Mouse (Mus musculus) thymus, postnatal 10 days (tissue): ENCODE data around the gene Trim27.

Source experiments
- DNase-seq, 2 experiments: peaks; one replicate each; pipeline ENCODE4 v3.0.0; 2021; ENCODE audit warnings: low spot score in 2 of 2

The Trim27 gene

GRCm38 (mm10) chr13:21179367-21179723 is at the start of gene Trim27:
Gene Trim27, plus strand, starts transcription at chr13:21179445.
- DNase-seq, result peak in 1 of 2 experiments; percentile 47

GRCm38 (mm10) chr13:21142421-21142820 is 36.8 kb upstream of the Trim27 start:
- DNase-seq, result no peak

GRCm38 (mm10) chr13:21145767-21146166 is 33.5 kb upstream of the Trim27 start, which contains the start of gene Olfr1368:
Gene Olfr1368, minus strand, starts transcription at chr13:21145867.
- DNase-seq, result no peak

- no peak for DNase-seq
These were observed 23.4 kb upstream of the Trim27 start for GRCm38 (mm10) chr13:21155888-21156287.

- no peak for DNase-seq
These were observed 21.2 kb upstream of the Trim27 start for GRCm38 (mm10) chr13:21158071-21158470.

- DNase-seq, result peak; percentile 78 to 92
These were observed 20.3 kb upstream of the Trim27 start for GRCm38 (mm10) chr13:21158785-21159474.

GRCm38 (mm10) chr13:21159475-21159819 is 19.8 kb upstream of the Trim27 start:
- no peak for DNase-seq

GRCm38 (mm10) chr13:21160041-21160511 is 19.2 kb upstream of the Trim27 start:
- DNase-seq, result no peak

- DNase-seq, result peak; percentile 81 to 90
These were observed 18.3 kb upstream of the Trim27 start for GRCm38 (mm10) chr13:21160657-21161590.

GRCm38 (mm10) chr13:21161591-21161990 is 17.7 kb upstream of the Trim27 start:
- DNase-seq, result no peak

- no peak for DNase-seq
These were observed 16.7 kb upstream of the Trim27 start for GRCm38 (mm10) chr13:21162591-21162990.

- DNase-seq, result peak; percentile 79 to 83
These were observed 12.0 kb upstream of the Trim27 start for GRCm38 (mm10) chr13:21166936-21167909.

- no peak for DNase-seq
These were observed 11.3 kb upstream of the Trim27 start for GRCm38 (mm10) chr13:21167910-21168300.

GRCm38 (mm10) chr13:21168371-21169011 is 10.8 kb upstream of the Trim27 start:
- no peak for DNase-seq

GRCm38 (mm10) chr13:21169121-21169656 is 10.1 kb upstream of the Trim27 start:
- no peak for DNase-seq

GRCm38 (mm10) chr13:21169657-21170430 is 9.4 kb upstream of the Trim27 start:
- peak; percentile 77 to 80 for DNase-seq

GRCm38 (mm10) chr13:21170431-21171155 is 8.7 kb upstream of the Trim27 start:
- no peak for DNase-seq

GRCm38 (mm10) chr13:21171156-21171530 is 8.1 kb upstream of the Trim27 start:
- DNase-seq, result no peak

- DNase-seq, result no peak
These were observed 7.6 kb upstream of the Trim27 start for GRCm38 (mm10) chr13:21171600-21172150.
